Mouse (Mus musculus) midbrain, postnatal 0 days (tissue): Measurements from ENCODE around the gene Gse1. TPM values are rescaled to one million over a fixed set of nuclear protein-coding genes. Genes with fewer than 3 reads are reported as not detected.

Experiments used
- ATAC-seq: fragments of 200-750 bp; cut with Nextera tagmentation; 2 replicates; pipeline ENCODE4 v1.8.0; 2017; ENCODE audit warnings: moderate number of reproducible peaks, mild to moderate bottlenecking, moderate TSS enrichment, moderate library complexity; ENCODE audit not compliant: low FRiP score
- DNase-seq: peaks from one replicate; pipeline ENCODE4 v3.0.0-alpha.2; 2015; ENCODE audit warnings: low spot score
- H3K27ac ChIP-seq: fragments of 300-500 bp; sonication (generic); 2 replicates; pipeline ENCODE4 v1.5.1; 2014; ENCODE audit warnings: low read depth, mild to moderate bottlenecking, low read length, mixed read lengths
- H3K27me3 ChIP-seq: fragments of 300-500 bp; sonication (generic); 2 replicates; pipeline ENCODE4 v1.6.1; 2014; ENCODE audit warnings: low read length, control low read depth, mixed read lengths; ENCODE audit not compliant: insufficient read depth
- H3K36me3 ChIP-seq: fragments of 300-500 bp; sonication (generic); 2 replicates; pipeline ENCODE4 v1.6.1; 2014; ENCODE audit warnings: low read length, control low read depth, mixed read lengths; ENCODE audit not compliant: insufficient read depth
- H3K4me1 ChIP-seq: fragments of 300-500 bp; sonication (generic); 2 replicates; pipeline ENCODE4 v1.6.1; 2014; ENCODE audit warnings: mild to moderate bottlenecking, control low read depth, antibody characterized with exemption, low read length, mixed read lengths; ENCODE audit not compliant: insufficient read depth
- H3K4me2 ChIP-seq: fragments of 300-500 bp; sonication (generic); 2 replicates; pipeline ENCODE4 v1.6.1; 2014; ENCODE audit warnings: low read depth, mild to moderate bottlenecking, low read length, mixed read lengths; ENCODE audit not compliant: poor library complexity, severe bottlenecking
- H3K4me3 ChIP-seq: fragments of 300-500 bp; sonication (generic); 2 replicates; pipeline ENCODE4 v1.5.1; 2014; ENCODE audit warnings: low read depth, mild to moderate bottlenecking, low read length, moderate library complexity
- H3K9ac ChIP-seq: fragments of 300-500 bp; sonication (generic); replicated peaks from 2 replicates; pipeline ENCODE4 v1.6.1; 2014; ENCODE audit warnings: mild to moderate bottlenecking, low read length, moderate library complexity, mixed read lengths; ENCODE audit not compliant: poor library complexity, severe bottlenecking
- H3K9me3 ChIP-seq: fragments of 300-500 bp; sonication (generic); 2 replicates; pipeline ENCODE4 v1.6.1; 2016; ENCODE audit warnings: low read length, control low read depth
- CTCF ChIP-seq: IDR thresholded peaks from 2 replicates; pipeline ENCODE4 v1.5.1; 2016; ENCODE audit warnings: antibody characterized with exemption, mild to moderate bottlenecking
- WGBS: fragments of 180-500 bp; shearing (Covaris S2); extraction: QIAGEN DNeasy Blood & Tissue Kit; methylation state at CpG from one replicate; pipeline ENCODE4 v1.1.7; 2014; 5-methylcytosine and 5-hydroxymethylcytosine counted together
- polyA plus RNA-seq: library from polyadenylated mRNA; unstranded; fragments of >200 nt; fragmentation: Nextera tagmentation; extraction: Ambion mirVana; gene quantifications from 2 replicates; pipeline ENCODE4 v1.2.1, GENCODE M21; 2015
- total RNA-seq: library from RNA; depleted of rRNA; stranded (reverse); fragments of >200 nt; gene quantifications from 2 replicates; pipeline ENCODE4 v1.2.3, GENCODE M21; 2014

Gse1 gene
- total and polyA plus RNA-seq, 2 experiments from 2014 or later: 12.4 to 51.3 TPM

GRCm38 (mm10) chr8:120513638-120514461 lies 285.6 kb downstream of the Gse1 start:
- 17% methylated on average over 26 of the region's 26 CpGs for WGBS
- H3K27ac ChIP-seq: peak overlapping the region; percentile 47
- peaks cover 48% of the 10 kb centered on the region for H3K4me1 ChIP-seq
- H3K4me3 ChIP-seq: 0 out of 2 replicates have a peak overlapping the region, but pooled peaks have one; percentile 1
- no peaks in the 10 kb centered on the region for H3K36me3 ChIP-seq
- no peak for TF ChIP-seq CTCF
- 0 out of 2 replicates have a peak overlapping the region, but pooled peaks have one; percentile 29 for H3K9ac ChIP-seq
- no peaks in the 10 kb centered on the region for H3K27me3 ChIP-seq
- peak; percentile 72 for DNase-seq
- peak; percentile 29; the same call in 1 of the 2 replicates for ATAC-seq
- H3K9me3 ChIP-seq: no peaks in the 10 kb centered on the region
- H3K4me2 ChIP-seq: peak overlapping the region; percentile 33

GRCm38 (mm10) chr8:120515214-120515613 lies 287.0 kb downstream of the Gse1 start:
- H3K4me3 ChIP-seq: no peak overlapping the region
- H3K36me3 ChIP-seq: no peaks in the 10 kb centered on the region
- H3K4me2 ChIP-seq: no peak overlapping the region
- H3K27me3 ChIP-seq: no peaks in the 10 kb centered on the region
- no peaks in the 10 kb centered on the region for H3K9me3 ChIP-seq
- no peak overlapping the region for H3K27ac ChIP-seq
- 95% methylated on average over 2 of the region's 2 CpGs for WGBS
- no peak for ATAC-seq
- no peak for TF ChIP-seq CTCF
- DNase-seq: no peak
- H3K9ac ChIP-seq: no peak overlapping the region
- peaks cover 38% of the 10 kb centered on the region for H3K4me1 ChIP-seq

DNA sequence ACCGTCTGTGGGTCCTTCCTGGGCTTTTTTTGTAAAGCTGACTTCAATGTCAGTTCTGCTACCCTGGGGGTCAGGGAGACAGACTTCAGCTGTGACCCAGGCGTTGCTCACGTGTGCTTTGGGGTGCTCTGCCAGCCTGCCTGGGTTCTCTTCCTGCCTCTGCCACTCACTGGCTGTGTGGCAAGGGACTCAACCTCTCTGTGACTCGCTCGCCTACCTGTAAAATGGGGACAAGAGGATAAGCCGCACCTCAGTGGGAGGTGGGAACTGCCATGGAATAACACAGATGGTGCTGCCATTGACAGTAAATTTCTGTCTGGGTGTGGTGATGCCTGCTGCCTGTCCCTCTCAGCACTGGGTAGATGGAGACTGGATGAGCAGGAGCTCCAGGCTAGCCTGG lies 287.4 kb downstream of the Gse1 start:
- ATAC-seq: no peak
- no peaks in the 10 kb centered on the region for H3K36me3 ChIP-seq
- H3K27ac ChIP-seq: no peak overlapping the region
- H3K4me1 ChIP-seq: peaks cover 41% of the 10 kb centered on the region
- 92% methylated on average over 6 of the region's 6 CpGs for WGBS
- TF ChIP-seq CTCF: no peak
- H3K9me3 ChIP-seq: no peaks in the 10 kb centered on the region
- no peak for DNase-seq
- no peak overlapping the region for H3K9ac ChIP-seq
- H3K27me3 ChIP-seq: no peaks in the 10 kb centered on the region
- H3K4me2 ChIP-seq: no peak overlapping the region
- H3K4me3 ChIP-seq: no peak overlapping the region

- H3K27ac ChIP-seq: no peak overlapping the region
- no peaks in the 10 kb centered on the region for H3K36me3 ChIP-seq
- H3K4me2 ChIP-seq: no peak overlapping the region
- no peak for TF ChIP-seq CTCF
- no peak overlapping the region for H3K9ac ChIP-seq
- DNase-seq (peak; percentile 70), ATAC-seq (no peak)
- H3K4me3 ChIP-seq: no peak overlapping the region
- 26% methylated on average over 12 of the region's 12 CpGs for WGBS
- no peaks in the 10 kb centered on the region for H3K27me3 ChIP-seq
- H3K9me3 ChIP-seq: no peaks in the 10 kb centered on the region
- H3K4me1 ChIP-seq: peaks cover 37% of the 10 kb centered on the region
These were observed 288.0 kb downstream of the Gse1 start for GRCm38 (mm10) chr8:120516182-120516755.

DNA sequence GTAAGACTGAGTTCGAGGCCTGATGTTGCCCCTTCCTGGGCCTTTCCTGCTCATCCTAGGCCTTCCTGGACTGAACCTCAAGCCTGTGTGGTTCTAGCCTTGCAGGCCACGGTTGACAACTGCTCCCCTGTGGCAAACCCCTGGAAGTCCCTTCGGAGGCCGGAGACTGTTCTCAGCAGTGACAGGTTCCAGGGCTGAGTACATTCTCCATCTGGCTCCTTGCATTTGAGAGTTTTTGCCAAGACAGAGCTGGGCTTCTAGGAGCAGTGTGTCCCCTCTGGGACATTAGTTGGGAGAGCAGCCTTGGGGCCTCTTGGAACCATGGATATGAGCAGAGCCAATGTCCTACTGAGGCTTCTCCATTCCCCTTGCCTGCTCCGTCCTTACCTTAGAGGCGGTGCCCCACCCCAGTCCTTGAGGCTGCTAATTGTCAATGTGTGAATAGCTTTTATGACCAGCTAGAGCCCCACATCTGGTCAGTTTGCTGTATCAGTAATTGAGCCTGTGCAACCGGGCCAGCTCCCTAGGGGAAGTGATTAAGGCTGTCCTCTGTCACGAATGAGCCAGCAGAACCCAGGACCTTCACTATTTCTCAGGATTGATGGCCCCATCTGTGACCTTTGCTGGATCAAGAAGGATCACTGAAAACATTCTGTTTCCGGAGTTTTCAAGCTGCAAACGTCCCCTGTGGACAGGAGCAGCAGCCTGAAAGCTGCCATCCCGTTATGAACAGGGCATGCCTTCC lies 289.6 kb downstream of the Gse1 start:
- Histone ChIP-seq H3K9ac (no peak overlapping the region), H3K4me1 (peaks cover 37% of the 10 kb centered on the region), H3K9me3 (no peaks in the 10 kb centered on the region)

More for the DNA sequence above, 289.6 kb downstream of the Gse1 start:
- Histone ChIP-seq H3K27ac (no peak overlapping the region), H3K4me3 (no peak overlapping the region), H3K27me3 (no peaks in the 10 kb centered on the region), H3K36me3 (no peaks in the 10 kb centered on the region), H3K4me2 (no peak overlapping the region)
- DNase-seq (no peak), ATAC-seq (no peak)
- TF ChIP-seq CTCF: no peak
- 52% methylated on average over 11 of the region's 11 CpGs for WGBS
